Mouse (Mus musculus) adrenal gland, adult (tissue): ENCODE results near the gene Zfp119b.
"Not testable (repeated sequence)": the region's sequence is repeated elsewhere in the genome, so short reads cannot be mapped to it uniquely, and the experiment has no call there.

Experiments used
- DNase-seq, 2 experiments: peaks; one replicate each; pipeline ENCODE4 v3.0.0; 2022 to 2023; ENCODE audit warnings: low spot score in 1 of 2; ENCODE audit not compliant: inconsistent age in 2 of 2

The Zfp119b gene

GRCm38 (mm10) chr17:55892406-55892955 lies 56.8 kb downstream of the Zfp119b start:
- DNase-seq: not testable (repeated sequence)
